Mouse (Mus musculus): ENCODE measurements around the gene Setd3.

GRCm38 (mm10) chr12:108070685-108071662 is 108.1 kb downstream of the Setd3 start:
- TF ChIP-seq POLR2A (IDR thresholded peaks at IDR 0.05; ENCODE audit: borderline replicate concordance, extremely low read depth, insufficient read depth, insufficient read length, poor library complexity, severe bottlenecking) (no peak), CTCF (IDR thresholded peaks at IDR 0.05; ENCODE audit: borderline replicate concordance, extremely low read depth, insufficient read depth, insufficient read length) (no peak)

All from brain, embryonic 14.5 days (tissue).